Mouse (Mus musculus) small intestine, adult 2 months (tissue): ENCODE results near the gene Klra3. TPM values are rescaled to one million over a fixed set of nuclear protein-coding genes. Genes with fewer than 3 reads are reported as not detected.
"Not testable (repeated sequence)": the region's sequence is repeated elsewhere in the genome, so short reads cannot be mapped to it uniquely, and the experiment has no call there.

Experiments
- H3K27ac ChIP-seq: fragments of 200-500 bp; 2 replicates; pipeline ENCODE4 v1.5.1; 2012; ENCODE audit warnings: low read depth, low read length, control low read depth, inconsistent platforms; ENCODE audit not compliant: insufficient read depth
- H3K27me3 ChIP-seq: fragments of 200-500 bp; 2 replicates; pipeline ENCODE4 v1.6.1; 2012; ENCODE audit warnings: mild to moderate bottlenecking, moderate library complexity, low read length, inconsistent platforms; ENCODE audit not compliant: control insufficient read depth, insufficient read depth
- H3K36me3 ChIP-seq: fragments of 200-500 bp; 2 replicates; pipeline ENCODE4 v1.6.1; 2012; ENCODE audit warnings: mild to moderate bottlenecking, low read length, control low read depth, inconsistent platforms; ENCODE audit not compliant: control insufficient read depth, insufficient read depth
- H3K4me1 ChIP-seq: fragments of 200-500 bp; 2 replicates; pipeline ENCODE4 v1.6.1; 2012; ENCODE audit warnings: low read length, inconsistent platforms, mixed read lengths; ENCODE audit not compliant: control insufficient read depth, insufficient read depth, insufficient read length
- H3K4me3 ChIP-seq: fragments of 200-500 bp; 2 replicates; pipeline ENCODE4 v1.5.1; 2012; ENCODE audit warnings: low read depth, mild to moderate bottlenecking, control low read depth, inconsistent platforms, low read length, moderate library complexity
- CTCF ChIP-seq: fragments of 200-500 bp; IDR thresholded peaks from 2 replicates; pipeline ENCODE4 v1.5.1; 2012; ENCODE audit warnings: low read depth, mild to moderate bottlenecking, control low read depth, inconsistent platforms, low read length, moderate library complexity, mixed read lengths; ENCODE audit not compliant: insufficient replicate concordance, insufficient read length; ENCODE audit errors: extremely low read depth
- POLR2A ChIP-seq: fragments of 200-500 bp; IDR thresholded peaks from 2 replicates; pipeline ENCODE4 v1.6.1; 2012; ENCODE audit warnings: low read depth, mild to moderate bottlenecking, control low read depth, inconsistent platforms, low read length, moderate library complexity
- WGBS: fragments of 180-500 bp; shearing (Covaris S2); methylation state at CpG from one replicate; pipeline ENCODE4 v1.1.7; 2018; 5-methylcytosine and 5-hydroxymethylcytosine counted together
- polyA plus RNA-seq: library from polyadenylated mRNA; depleted of rRNA; stranded (reverse); fragments of >200 nt; gene quantifications from 2 replicates; pipeline ENCODE4 v1.2.3, GENCODE M21; 2012; rRNA removed

The Klra3 gene
- not detected in 2 replicates for polyA plus RNA-seq

- TF ChIP-seq POLR2A (no peak), CTCF (no peak)
- no peaks in the 10 kb centered on the region for H3K4me1 ChIP-seq
- no peak within 1 kb of the TSS for H3K27ac ChIP-seq
- no peak within 1 kb of the TSS for H3K4me3 ChIP-seq
- WGBS: 84% methylated on average over 8 of the region's 8 CpGs
- H3K27me3 ChIP-seq: no peaks in the 10 kb centered on the region
- H3K36me3 ChIP-seq: no peaks in the 10 kb centered on the region
Measured at GRCm38 (mm10) chr6:130337411-130337810, at the start of gene Klra3. Klra3 (minus strand) TSS chr6:130337574.

GRCm38 (mm10) chr6:130386750-130387149 is 49.4 kb upstream of the Klra3 start, which contains the start of gene Klra1:
Klra1 (minus strand) TSS chr6:130386874.
- Histone ChIP-seq H3K4me1 (no peaks in the 10 kb centered on the region), H3K36me3 (no peaks in the 10 kb centered on the region), H3K27ac (no peak within 1 kb of the TSS), H3K4me3 (no peak within 1 kb of the TSS), H3K27me3 (no peaks in the 10 kb centered on the region)
- TF ChIP-seq CTCF: no peak
- no peak for TF ChIP-seq POLR2A
- 66% methylated on average over 2 of the region's 2 CpGs for WGBS

GRCm38 (mm10) chr6:130385803-130386202 is 48.4 kb upstream of the Klra3 start:
- TF ChIP-seq CTCF: no peak
- TF ChIP-seq POLR2A: no peak
- Histone ChIP-seq H3K4me1 (no peaks in the 10 kb centered on the region), H3K27ac (no peak overlapping the region), H3K27me3 (no peaks in the 10 kb centered on the region), H3K36me3 (no peaks in the 10 kb centered on the region), H3K4me3 (no peak overlapping the region)
- 60% methylated on average over 1 of the region's 1 CpGs for WGBS

GRCm38 (mm10) chr6:130382375-130382774 is 45.0 kb upstream of the Klra3 start:
- Histone ChIP-seq H3K36me3 (no peaks in the 10 kb centered on the region), H3K27ac (no peak overlapping the region), H3K27me3 (no peaks in the 10 kb centered on the region), H3K4me3 (no peak overlapping the region), H3K4me1 (no peaks in the 10 kb centered on the region)
- TF ChIP-seq POLR2A: no peak
- no peak for TF ChIP-seq CTCF
- 68% methylated on average over 4 of the region's 4 CpGs for WGBS

- not testable (repeated sequence) for H3K4me3 ChIP-seq, H3K36me3 ChIP-seq, H3K27ac ChIP-seq, H3K27me3 ChIP-seq, H3K4me1 ChIP-seq
- 27% methylated on average over 1 of the region's 1 CpGs for WGBS
Measured at GRCm38 (mm10) chr6:130345381-130345780, 8.0 kb upstream of the Klra3 start.

GRCm38 (mm10) chr6:130341973-130342372 is 4.6 kb upstream of the Klra3 start:
- H3K36me3 ChIP-seq, H3K4me1 ChIP-seq, H3K27me3 ChIP-seq, H3K27ac ChIP-seq, H3K4me3 ChIP-seq: not testable (repeated sequence)
- 70% methylated on average over 2 of the region's 2 CpGs for WGBS

GRCm38 (mm10) chr6:130287984-130288649 is 49.3 kb downstream of the Klra3 start:
- no peak overlapping the region for H3K27ac ChIP-seq
- TF ChIP-seq CTCF (no peak), POLR2A (no peak)
- H3K27me3 ChIP-seq: no peaks in the 10 kb centered on the region
- H3K36me3 ChIP-seq: no peaks in the 10 kb centered on the region
- no peaks in the 10 kb centered on the region for H3K4me1 ChIP-seq
- H3K4me3 ChIP-seq: no peak overlapping the region

- H3K27ac ChIP-seq, H3K4me1 ChIP-seq, H3K27me3 ChIP-seq, H3K4me3 ChIP-seq, H3K36me3 ChIP-seq: not testable (repeated sequence)
- 77% methylated on average over 1 of the region's 1 CpGs for WGBS
Measured at GRCm38 (mm10) chr6:130281828-130282227, 55.5 kb downstream of the Klra3 start, which contains the start of gene Klra10. Klra10 (minus strand) TSS chr6:130281928.

Other genes with a start within 250 kb of the Klra3 start
- not detected in 2 replicates for gene Klra8, start 207.7 kb downstream of the Klra3 start, polyA plus RNA-seq
- not detected in 2 replicates for gene Klra9, start 144.5 kb downstream of the Klra3 start, polyA plus RNA-seq
- gene Klra7, start 104.3 kb downstream of the Klra3 start, polyA plus RNA-seq: not detected in 2 replicates
- gene Klra10, start 55.6 kb downstream of the Klra3 start, polyA plus RNA-seq: not detected in 2 replicates
- not detected in 2 replicates for gene Klra1, start 49.3 kb upstream of the Klra3 start, polyA plus RNA-seq